24 mouse cellular contexts compared by ENCODE assay signal in the genomic region with DNA sequence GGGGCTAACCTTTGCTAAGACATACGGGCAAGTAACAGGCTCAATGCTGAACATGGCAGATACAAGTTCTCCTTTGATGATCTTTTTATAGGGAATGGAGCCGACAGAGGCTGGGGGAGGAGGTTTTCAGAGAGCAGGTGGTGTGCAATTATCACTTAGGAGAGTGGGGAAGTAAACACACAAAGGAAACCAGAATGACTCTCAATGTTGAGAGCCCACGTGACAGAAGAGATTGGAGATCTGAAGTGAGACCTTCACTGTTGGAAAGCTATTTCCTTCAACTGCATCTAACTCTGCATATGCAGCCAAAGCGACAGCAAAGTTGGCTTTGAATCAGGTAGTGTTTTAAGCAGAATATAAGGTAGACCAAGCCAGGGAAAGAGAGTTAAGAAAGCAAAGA. TPM values are rescaled to one million over a fixed set of nuclear protein-coding genes. Genes with fewer than 3 reads are reported as not detected.
DNase-seq lines count a peak whose midpoint lies in the region; ATAC-seq and TF ChIP-seq lines count a peak whose summit lies in the region.
"Had no signal": no experiment of that assay in that cellular context is flagged by ENCODE, and none has a peak within 500 bp of the region (broad histone marks: within the 10 kb centered on the region; RNA-seq: fewer than 3 reads in every experiment).

No protein-coding gene starts in this region.

- peaks cover 4% of the 10 kb centered on the region for H3K36me3 ChIP-seq in forebrain, embryonic 15.5 days
- peaks cover 59% of the 10 kb centered on the region for H3K36me3 ChIP-seq in forebrain, embryonic 13.5 days (ENCODE audit: poor library complexity, severe bottlenecking)
- peaks cover 50% of the 10 kb centered on the region for H3K36me3 ChIP-seq in hindbrain, embryonic 10.5 days
- H3K36me3 ChIP-seq in midbrain, embryonic 16.5 days (ENCODE audit: control insufficient read depth, insufficient read depth, low read length), result peaks cover 8% of the 10 kb centered on the region; the same call in 1 of the 2 replicates

- DNase-seq in right cerebral cortex, adult 18-20 months, result peak; percentile 19
- DNase-seq in right cerebral cortex, postnatal 4 days, result no peak
- peak; percentile 35 for DNase-seq in brain, embryonic 14.5 days (ENCODE audit: low read depth)
- DNase-seq in hindbrain, embryonic 10.5 days (ENCODE audit: low spot score), result no peak
- DNase-seq: cerebellum, adult 9-11 months; gastrocnemius, postnatal 25 days; heart, postnatal 10 days; kidney, adult 11 months; kidney, postnatal 10 days; lung, embryonic 14.5 days; right cerebral cortex, postnatal 14 days; thymus, adult 2 months had no signal

- TF ChIP-seq POLR2A in brain, embryonic 14.5 days (IDR thresholded peaks at IDR 0.05; ENCODE audit: borderline replicate concordance, extremely low read depth, insufficient read depth, insufficient read length, poor library complexity, severe bottlenecking), result no peak

- no peaks in the 10 kb centered on the region for H3K9me3 ChIP-seq in forebrain, embryonic 15.5 days
- no peaks in the 10 kb centered on the region for H3K9me3 ChIP-seq in forebrain, embryonic 13.5 days (replicated peaks)
- H3K9me3 ChIP-seq in hindbrain, embryonic 10.5 days, result no peaks in the 10 kb centered on the region
- H3K9me3 ChIP-seq in midbrain, embryonic 16.5 days (replicated peaks; ENCODE audit: control insufficient read depth, low read length, poor library complexity, severe bottlenecking), result no peaks in the 10 kb centered on the region
- H3K9me3 ChIP-seq: embryonic facial prominence, embryonic 15.5 days; heart, embryonic 10.5 days; hindbrain, embryonic 15.5 days; limb, embryonic 10.5 days; midbrain, embryonic 12.5 days had no signal

- WGBS in forebrain, embryonic 15.5 days, result 68% methylated on average over 4 of the region's 4 CpGs
- WGBS in forebrain, embryonic 13.5 days, result 74% methylated on average over 4 of the region's 4 CpGs
- WGBS in hindbrain, embryonic 10.5 days, result 93% methylated on average over 4 of the region's 4 CpGs
- 80% methylated on average over 4 of the region's 4 CpGs for WGBS in midbrain, embryonic 16.5 days

- H3K27me3 ChIP-seq in forebrain, embryonic 15.5 days, result no peaks in the 10 kb centered on the region
- H3K27me3 ChIP-seq in forebrain, embryonic 13.5 days, result no peaks in the 10 kb centered on the region
- no peaks in the 10 kb centered on the region for H3K27me3 ChIP-seq in hindbrain, embryonic 10.5 days (ENCODE audit: insufficient read depth, poor library complexity, severe bottlenecking)
- no peaks in the 10 kb centered on the region for H3K27me3 ChIP-seq in midbrain, embryonic 16.5 days (ENCODE audit: control insufficient read depth, insufficient read depth, low read depth, low read length)
- H3K27me3 ChIP-seq: embryonic facial prominence, embryonic 15.5 days; hindbrain, embryonic 15.5 days; midbrain, embryonic 12.5 days had no signal

- H3K4me2 ChIP-seq in forebrain, embryonic 15.5 days (replicated peaks), result no peak overlapping the region
- H3K4me2 ChIP-seq in forebrain, embryonic 13.5 days, result no peak overlapping the region
- H3K4me2 ChIP-seq in midbrain, embryonic 16.5 days (ENCODE audit: low read length), result no peak overlapping the region
- H3K4me2 ChIP-seq: embryonic facial prominence, embryonic 15.5 days; hindbrain, embryonic 15.5 days; liver, embryonic 11.5 days; lung, embryonic 14.5 days; midbrain, embryonic 12.5 days had no signal

- no peak for TF ChIP-seq CTCF in brain, embryonic 14.5 days (IDR thresholded peaks at IDR 0.05; ENCODE audit: borderline replicate concordance, extremely low read depth, insufficient read depth, insufficient read length)

- H3K27ac ChIP-seq in forebrain, embryonic 15.5 days (replicated peaks), result no peak overlapping the region
- no peak overlapping the region for H3K27ac ChIP-seq in forebrain, embryonic 13.5 days
- H3K27ac ChIP-seq in hindbrain, embryonic 10.5 days, result no peak overlapping the region
- no peak overlapping the region for H3K27ac ChIP-seq in midbrain, embryonic 16.5 days (ENCODE audit: low read length)
- H3K27ac ChIP-seq: embryonic facial prominence, embryonic 15.5 days; heart, embryonic 10.5 days; hindbrain, embryonic 15.5 days; layer of hippocampus, adult 2 months; left cerebral cortex, adult 2 months; limb, embryonic 10.5 days; midbrain, embryonic 12.5 days had no signal

- H3K4me1 ChIP-seq in forebrain, embryonic 15.5 days, result no peaks in the 10 kb centered on the region
- H3K4me1 ChIP-seq in forebrain, embryonic 13.5 days, result no peaks in the 10 kb centered on the region
- no peaks in the 10 kb centered on the region for H3K4me1 ChIP-seq in hindbrain, embryonic 10.5 days (replicated peaks)
- H3K4me1 ChIP-seq in midbrain, embryonic 16.5 days (ENCODE audit: control insufficient read depth, insufficient read depth, low read length), result no peaks in the 10 kb centered on the region
- H3K4me1 ChIP-seq: hindbrain, embryonic 15.5 days; midbrain, embryonic 12.5 days had no signal

- H3K4me3 ChIP-seq in forebrain, embryonic 15.5 days, result no peak overlapping the region
- H3K4me3 ChIP-seq in forebrain, embryonic 13.5 days, result no peak overlapping the region
- no peak overlapping the region for H3K4me3 ChIP-seq in hindbrain, embryonic 10.5 days
- H3K4me3 ChIP-seq in midbrain, embryonic 16.5 days (ENCODE audit: low read depth, low read length), result no peak overlapping the region
- H3K4me3 ChIP-seq: embryonic facial prominence, embryonic 15.5 days; heart, embryonic 10.5 days; hindbrain, embryonic 15.5 days; layer of hippocampus, adult 2 months; left cerebral cortex, adult 2 months; limb, embryonic 10.5 days; midbrain, embryonic 12.5 days had no signal

- H3K9ac ChIP-seq in forebrain, embryonic 15.5 days (replicated peaks), result no peak overlapping the region
- no peak overlapping the region for H3K9ac ChIP-seq in forebrain, embryonic 13.5 days
- no peak overlapping the region for H3K9ac ChIP-seq in midbrain, embryonic 16.5 days (ENCODE audit: low read depth, low read length)
- H3K9ac ChIP-seq: embryonic facial prominence, embryonic 15.5 days; hindbrain, embryonic 15.5 days; lung, embryonic 14.5 days; midbrain, embryonic 12.5 days had no signal

- ATAC-seq in forebrain, embryonic 15.5 days (replicated peaks), result 0 out of 2 replicates have a peak, but pooled peaks have one; percentile 26
- no peak for ATAC-seq in forebrain, embryonic 13.5 days
- ATAC-seq in megakaryocyte progenitor cell, adult 5-6 weeks (replicated peaks; ENCODE audit: poor library complexity), result peak; percentile 21; the same call in 1 of the 2 replicates
- no peak for ATAC-seq in midbrain, embryonic 16.5 days

RNA-seq across cellular contexts. Expression of a gene that starts 29.9 kb away (rescaled TPM):
- polyA plus RNA-seq in forebrain, embryonic 15.5 days (2015; fragmentation: Nextera tagmentation; extraction: Ambion mirVana), result 0.05 and 0.10 TPM in 2 replicates
- polyA plus RNA-seq in forebrain, embryonic 13.5 days (2015; fragmentation: Nextera tagmentation; extraction: Ambion mirVana), result 0.05 and 0.08 TPM in 2 replicates
- 0.08 and 0.14 TPM in 2 replicates for polyA plus RNA-seq in brain, embryonic 14.5 days (2012; rRNA removed)
- total RNA-seq in megakaryocyte progenitor cell, adult 5-6 weeks (2015), result 0.20 TPM in 1 of 2 replicates, not detected in the other
- total RNA-seq in megakaryocyte progenitor cell, adult 5-6 weeks (2017), result 0.41 and 0.42 TPM in 2 replicates
- polyA plus RNA-seq in hindbrain, embryonic 10.5 days (2016; fragmentation: Nextera tagmentation; extraction: Ambion mirVana), result 0.05 TPM in 1 of 2 replicates, not detected in the other
- polyA plus RNA-seq in midbrain, embryonic 16.5 days (2015; fragmentation: Nextera tagmentation; extraction: Ambion mirVana), result not detected in 2 replicates
- polyA plus RNA-seq: liver, embryonic 11.5 days; midbrain, embryonic 12.5 days had no signal

RNA-seq across cellular contexts. Expression of a gene that starts 50.9 kb away (rescaled TPM):
- 3.4 and 3.8 TPM in 2 replicates for polyA plus RNA-seq in forebrain, embryonic 15.5 days (2015; fragmentation: Nextera tagmentation; extraction: Ambion mirVana)
- 4.0 and 4.5 TPM in 2 replicates for polyA plus RNA-seq in forebrain, embryonic 13.5 days (2015; fragmentation: Nextera tagmentation; extraction: Ambion mirVana)
- 13.6 and 20.8 TPM in 2 replicates for polyA plus RNA-seq in brain, embryonic 14.5 days (2012; rRNA removed)
- total RNA-seq in megakaryocyte progenitor cell, adult 5-6 weeks (2015), result 0.02 and 0.05 TPM in 2 replicates
- total RNA-seq in megakaryocyte progenitor cell, adult 5-6 weeks (2017), result 0.12 TPM in 1 of 2 replicates, not detected in the other
- 2.0 and 2.1 TPM in 2 replicates for polyA plus RNA-seq in hindbrain, embryonic 10.5 days (2016; fragmentation: Nextera tagmentation; extraction: Ambion mirVana)
- 2.6 and 2.9 TPM in 2 replicates for polyA plus RNA-seq in midbrain, embryonic 16.5 days (2015; fragmentation: Nextera tagmentation; extraction: Ambion mirVana)

Comparison
In these comparisons a context has a peak if more than half of its experiments do, and no peak if none do; other contexts are left out.
1. ATAC-seq: peak in forebrain, embryonic 15.5 days (single experiment) and megakaryocyte progenitor cell, adult 5-6 weeks (single experiment); none in forebrain, embryonic 13.5 days (single experiment) and midbrain, embryonic 16.5 days (single experiment).
2. DNase-seq: peak in right cerebral cortex, adult 18-20 months (single experiment) and brain, embryonic 14.5 days (single experiment); none in right cerebral cortex, postnatal 4 days (single experiment) and hindbrain, embryonic 10.5 days (single experiment).